30 mouse cellular contexts compared by ENCODE assay signal in the genomic region with DNA sequence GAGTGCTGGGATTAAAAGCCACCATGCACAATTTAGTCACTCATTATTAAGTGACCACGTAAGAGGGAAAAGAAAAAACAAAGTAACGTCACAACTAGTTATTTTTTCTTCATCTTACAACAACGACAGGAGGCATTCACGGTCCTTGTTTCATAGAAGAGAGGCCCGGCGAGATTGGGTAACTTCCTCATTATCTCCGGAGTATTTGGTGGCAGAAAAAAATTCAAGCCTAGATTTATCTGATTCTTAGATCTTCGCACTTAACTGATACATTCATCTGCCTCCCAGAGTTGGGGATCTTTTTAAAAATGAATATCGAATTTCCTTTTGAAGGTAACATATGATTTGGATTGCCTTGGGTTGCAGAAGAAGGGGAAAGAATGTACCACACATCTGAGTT. TPM values are rescaled to one million over a fixed set of nuclear protein-coding genes. Genes with fewer than 3 reads are reported as not detected.
A peak's percentile ranks its signal among the peaks of the same experiment; 100 is the strongest.
DNase-seq lines count a peak whose midpoint lies in the region; ATAC-seq and TF ChIP-seq lines count a peak whose summit lies in the region.
"Had no signal": no experiment of that assay in that cellular context is flagged by ENCODE, and none has a peak within 500 bp of the region (broad histone marks: within the 10 kb centered on the region; RNA-seq: fewer than 3 reads in every experiment).

No protein-coding gene starts in this region.

- no peak overlapping the region for H3K4me3 ChIP-seq in bone marrow, adult 2 months (replicated peaks; ENCODE audit: control insufficient read depth, low read depth, low read length)
- H3K4me3 ChIP-seq: embryonic facial prominence, embryonic 12.5 days; forebrain, embryonic 10.5 days; forebrain, embryonic 12.5 days had no signal

- H3K4me1 ChIP-seq in bone marrow, adult 2 months (ENCODE audit: control insufficient read depth, insufficient read depth, low read length) = peaks cover 5% of the 10 kb centered on the region; the same call in 1 of the 2 replicates

- peak; percentile 23 for ATAC-seq in granulocyte monocyte progenitor cell, adult 5-6 weeks (replicated peaks; ENCODE audit: poor library complexity, severe bottlenecking)
- ATAC-seq in megakaryocyte, adult 5-6 weeks (ENCODE audit: poor library complexity, severe bottlenecking) = peak; percentile 47
- no peak for ATAC-seq in erythroid progenitor cell, adult 5-6 weeks (replicated peaks; ENCODE audit: low FRiP score, poor library complexity, severe bottlenecking)
- ATAC-seq: activated CD4-positive, CD25-positive, alpha-beta regulatory T cell, adult 4 months; forebrain, embryonic 14.5 days; forebrain, embryonic 16.5 days; Patski had no signal

- intact Hi-C loops in left cerebral cortex, postnatal 25 days (cut with DNase I) = no loop called here
- intact Hi-C loops in heart, postnatal 36 days (cut with DNase I) = no loop called here

- peak; percentile 72 for DNase-seq in 416B (ENCODE audit: low read depth)
- DNase-seq in left cerebral cortex, postnatal 25 days (ENCODE audit: low spot score in 2 of 2) = no peak
- no peak for DNase-seq in retina, postnatal 1 day
- DNase-seq in heart, postnatal 36 days = no peak
- DNase-seq: adrenal gland, adult 8-10 months; adrenal gland, postnatal 14 days; adrenal gland, postnatal 36 days; cerebellum, adult 18-20 months; cerebellum, adult 8-10 months; cerebellum, adult 9-11 months; cerebellum, postnatal 14 days; cerebellum, postnatal 36 days; embryo, embryonic 11 days had no signal

- TF ChIP-seq CTCF in bone marrow, adult 2 months (IDR thresholded peaks at IDR 0.05; ENCODE audit: control insufficient read depth, insufficient read depth, low read length) = no peak

- no peak for TF ChIP-seq POLR2A in bone marrow, adult 2 months (IDR thresholded peaks at IDR 0.05; ENCODE audit: borderline replicate concordance, control insufficient read depth, low read depth, low read length)

- WGBS in bone marrow, adult 2 months = 30% methylated on average over 9 of the region's 9 CpGs

- peak overlapping the region; percentile 12; the same call in 1 of the 2 replicates for H3K27ac ChIP-seq in bone marrow, adult 2 months (ENCODE audit: control insufficient read depth, insufficient read depth, low read depth, low read length, poor library complexity)
- H3K27ac ChIP-seq: embryonic facial prominence, embryonic 12.5 days; forebrain, embryonic 10.5 days; forebrain, embryonic 12.5 days had no signal

RNA-seq across cellular contexts. Expression of a gene that starts 21.0 kb away (rescaled TPM):
- polyA plus RNA-seq in bone marrow, adult 2 months (2011; ENCODE audit: insufficient read depth, insufficient read length, low replicate concordance, missing spikeins) = not detected in 2 replicates
- not detected in 2 replicates for total RNA-seq in granulocyte monocyte progenitor cell, adult 5-6 weeks (2014; fragmentation: Nextera tagmentation)
- not detected in 2 replicates for total RNA-seq in granulocyte monocyte progenitor cell, adult 5-6 weeks (2017)
- not detected in 2 replicates for total RNA-seq in megakaryocyte, adult 5-6 weeks (2015)
- total RNA-seq in megakaryocyte, adult 5-6 weeks (2017) = not detected in 2 replicates
- not detected for total RNA-seq in left cerebral cortex, postnatal 25 days (2021)
- total RNA-seq in erythroid progenitor cell, adult 5-6 weeks (2015; ENCODE audit: low replicate concordance) = not detected in 2 replicates
- not detected in 2 replicates for total RNA-seq in erythroid progenitor cell, adult 5-6 weeks (2017; ENCODE audit: low replicate concordance)
- total RNA-seq in heart, postnatal 36 days (2021) = not detected
- total RNA-seq: adrenal gland, adult 18-20 months; adrenal gland, adult 8-10 months; adrenal gland, postnatal 14 days; adrenal gland, postnatal 36 days; common myeloid progenitor, adult 5-6 weeks; ES-E14 had no signal
- polyA plus RNA-seq: activated CD4-positive, CD25-positive, alpha-beta regulatory T cell, adult 4 months; C2C12; embryonic facial prominence, embryonic 12.5 days; embryonic facial prominence, embryonic 14.5 days; forebrain, embryonic 10.5 days; forebrain, embryonic 12.5 days; forebrain, embryonic 14.5 days; forebrain, embryonic 16.5 days; frontal cortex, adult 2 months; Patski had no signal

RNA-seq across cellular contexts. Expression of a gene that starts 27.2 kb away (rescaled TPM):
- polyA plus RNA-seq in bone marrow, adult 2 months (2011; ENCODE audit: insufficient read depth, insufficient read length, low replicate concordance, missing spikeins) = 34.0 and 40.0 TPM in 2 replicates
- 74.7 and 79.6 TPM in 2 replicates for total RNA-seq in granulocyte monocyte progenitor cell, adult 5-6 weeks (2014; fragmentation: Nextera tagmentation)
- 123 and 136 TPM in 2 replicates for total RNA-seq in granulocyte monocyte progenitor cell, adult 5-6 weeks (2017)
- total RNA-seq in megakaryocyte, adult 5-6 weeks (2015) = 196 and 198 TPM in 2 replicates
- total RNA-seq in megakaryocyte, adult 5-6 weeks (2017) = 220 and 269 TPM in 2 replicates
- total RNA-seq in left cerebral cortex, postnatal 25 days (2021) = 10 to 100 TPM; 50.2 to 55.8 TPM
- total RNA-seq in erythroid progenitor cell, adult 5-6 weeks (2015; ENCODE audit: low replicate concordance) = 188 and 216 TPM in 2 replicates
- total RNA-seq in erythroid progenitor cell, adult 5-6 weeks (2017; ENCODE audit: low replicate concordance) = 249 and 271 TPM in 2 replicates
- 10 to 100 TPM; 34.9 to 37.6 TPM for total RNA-seq in heart, postnatal 36 days (2021)
